Mouse (Mus musculus): ENCODE results near the gene Mcoln2.

DNA sequence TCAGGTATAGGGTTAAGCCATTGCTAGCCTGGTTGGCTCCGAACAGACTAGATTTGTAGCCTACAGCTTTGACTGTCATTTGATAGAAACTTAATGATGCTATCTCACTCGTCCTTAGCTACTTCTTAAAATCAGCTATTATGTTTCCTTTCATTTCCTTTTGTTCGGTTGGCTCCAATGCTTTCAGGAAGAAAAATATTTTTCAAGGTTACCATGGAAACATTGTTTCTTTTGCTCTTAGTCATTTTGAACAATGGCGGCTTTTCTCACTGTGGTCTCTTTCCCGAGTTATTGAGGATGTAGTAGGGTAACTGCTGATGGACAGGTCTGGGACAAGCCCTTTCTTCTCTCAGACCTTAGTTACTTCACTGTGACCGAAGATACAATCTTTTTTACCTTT lies 46.7 kb downstream of the Mcoln2 start:
- TF ChIP-seq CTCF (IDR thresholded peaks at IDR 0.05; ENCODE audit: borderline replicate concordance, insufficient read depth, low read depth, low read length) (no peak), POLR2A (IDR thresholded peaks at IDR 0.05; ENCODE audit: borderline replicate concordance, insufficient read depth, low read length) (no peak)

All from cerebellum, adult 2 months (tissue).